Mouse (Mus musculus) large intestine, adult 2 months (tissue): Measurements from ENCODE around the gene Dao. TPM values are rescaled to one million over a fixed set of nuclear protein-coding genes. Genes with fewer than 3 reads are reported as not detected.

Experiments used
- DNase-seq: peaks from one replicate; pipeline ENCODE4 v3.0.0-alpha.2; 2012; ENCODE audit warnings: low read depth, low spot score
- WGBS: fragments of 180-500 bp; shearing (Covaris S2); methylation state at CpG from one replicate; pipeline ENCODE4 v1.1.7; 2018; 5-methylcytosine and 5-hydroxymethylcytosine counted together
- polyA plus RNA-seq: library from polyadenylated mRNA; depleted of rRNA; stranded (reverse); fragments of >200 nt; gene quantifications from 2 replicates; pipeline ENCODE4 v1.2.3, GENCODE M21; 2012; rRNA removed

Dao gene
- polyA plus RNA-seq: 4.1 and 12.5 TPM in 2 replicates

- no peak for DNase-seq
- 45% methylated on average over 5 of the region's 5 CpGs for WGBS
These were observed at the start of gene Dao for GRCm38 (mm10) chr5:114003542-114003941. Gene Dao (plus strand): TSS chr5:114003703.

GRCm38 (mm10) chr5:113954421-113954820 lies 49.1 kb upstream of the Dao start:
- 8% methylated on average over 7 of the region's 7 CpGs for WGBS
- DNase-seq: peak; percentile 59

- no peak for DNase-seq
- WGBS: 74% methylated on average over 5 of the region's 5 CpGs
These were observed 48.2 kb upstream of the Dao start for GRCm38 (mm10) chr5:113955281-113955680.

DNA sequence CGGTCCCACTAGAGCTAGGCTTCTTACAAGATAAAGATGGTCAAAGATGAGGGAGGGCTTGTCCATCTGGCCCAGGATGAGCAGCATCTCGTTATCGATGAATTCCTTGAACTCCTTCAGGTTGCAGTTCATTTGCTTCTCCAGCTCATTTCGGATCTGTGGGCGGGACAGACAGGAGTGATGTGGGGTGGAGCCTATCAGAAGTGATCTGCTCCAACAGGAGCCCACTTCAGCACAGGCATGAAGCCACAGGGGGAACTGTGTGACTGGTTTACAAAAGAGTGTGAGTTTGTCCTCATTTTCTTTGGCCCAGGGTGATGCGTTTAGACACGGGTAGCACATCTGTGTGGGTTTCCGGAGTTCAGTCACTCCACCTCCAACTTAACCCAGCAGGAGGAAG lies 47.8 kb upstream of the Dao start:
- WGBS: 85% methylated on average over 8 of the region's 8 CpGs
- DNase-seq: no peak

- DNase-seq: peak; percentile 60
- 5% methylated on average over 4 of the region's 4 CpGs for WGBS
These were observed 47.0 kb upstream of the Dao start for GRCm38 (mm10) chr5:113956510-113956909.

DNA sequence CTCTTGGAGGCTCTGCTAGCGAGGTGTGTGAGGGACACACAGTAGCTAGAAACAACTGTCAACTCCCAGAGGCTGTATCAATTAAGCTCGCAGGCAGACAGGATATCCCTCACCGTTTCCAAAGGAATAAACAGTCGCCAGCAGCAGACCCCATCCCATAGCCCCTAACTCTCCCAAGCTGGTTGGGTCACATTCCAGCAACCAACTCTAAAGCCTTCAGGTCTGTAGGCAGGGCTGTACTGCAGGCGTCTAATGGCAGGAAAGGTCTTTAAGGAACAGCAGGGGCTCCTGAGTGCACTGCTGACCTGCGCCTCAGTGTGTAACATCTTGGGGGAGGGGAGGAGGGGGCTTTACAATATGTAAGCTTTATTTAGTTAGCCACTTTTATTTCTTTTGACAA lies 44.5 kb upstream of the Dao start:
- DNase-seq: no peak
- 59% methylated on average over 6 of the region's 6 CpGs for WGBS

DNA sequence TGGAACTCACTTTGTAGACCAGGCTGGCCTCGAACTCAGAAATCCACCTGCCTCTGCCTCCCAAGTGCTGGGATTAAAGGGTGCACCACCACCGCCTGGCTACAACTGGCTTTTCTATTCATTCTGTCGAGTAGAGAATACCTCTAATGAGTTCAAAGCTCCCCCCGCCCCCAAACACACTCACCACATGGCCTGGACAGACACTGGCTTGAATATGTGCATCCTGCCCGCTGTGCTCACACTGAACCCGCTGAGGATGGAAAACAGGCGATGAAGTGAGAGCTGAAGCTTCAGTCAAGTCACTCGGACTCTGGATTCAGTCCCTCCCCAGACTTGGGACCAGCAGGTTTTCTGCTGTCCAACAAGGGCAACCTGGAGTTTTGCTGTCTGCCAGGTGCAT lies 43.1 kb upstream of the Dao start:
- 83% methylated on average over 8 of the region's 8 CpGs for WGBS
- DNase-seq: no peak

DNA sequence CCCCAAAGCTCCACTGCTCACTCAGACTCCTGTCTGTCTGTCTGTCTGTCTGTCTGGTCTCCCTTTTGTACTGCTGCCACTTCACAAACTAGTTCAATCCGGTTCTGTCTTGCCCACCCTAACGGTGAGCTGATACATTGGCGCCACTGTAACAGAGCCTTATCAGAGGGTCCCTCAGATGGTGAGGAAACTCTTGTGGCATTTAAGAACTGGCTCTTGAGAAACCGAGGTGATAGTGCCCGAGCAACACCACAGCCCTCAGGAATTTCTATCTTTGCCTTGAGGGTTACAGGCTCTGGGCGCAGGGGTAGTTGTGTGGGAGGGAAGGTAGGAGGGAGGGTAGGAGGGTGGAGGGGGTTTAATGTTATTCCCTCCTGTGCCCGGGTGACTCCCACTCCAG lies 41.7 kb upstream of the Dao start:
- 78% methylated on average over 7 of the region's 7 CpGs for WGBS
- DNase-seq: no peak

GRCm38 (mm10) chr5:113964972-113965371 lies 38.5 kb upstream of the Dao start:
- 77% methylated on average over 14 of the region's 14 CpGs for WGBS
- DNase-seq: no peak

DNA sequence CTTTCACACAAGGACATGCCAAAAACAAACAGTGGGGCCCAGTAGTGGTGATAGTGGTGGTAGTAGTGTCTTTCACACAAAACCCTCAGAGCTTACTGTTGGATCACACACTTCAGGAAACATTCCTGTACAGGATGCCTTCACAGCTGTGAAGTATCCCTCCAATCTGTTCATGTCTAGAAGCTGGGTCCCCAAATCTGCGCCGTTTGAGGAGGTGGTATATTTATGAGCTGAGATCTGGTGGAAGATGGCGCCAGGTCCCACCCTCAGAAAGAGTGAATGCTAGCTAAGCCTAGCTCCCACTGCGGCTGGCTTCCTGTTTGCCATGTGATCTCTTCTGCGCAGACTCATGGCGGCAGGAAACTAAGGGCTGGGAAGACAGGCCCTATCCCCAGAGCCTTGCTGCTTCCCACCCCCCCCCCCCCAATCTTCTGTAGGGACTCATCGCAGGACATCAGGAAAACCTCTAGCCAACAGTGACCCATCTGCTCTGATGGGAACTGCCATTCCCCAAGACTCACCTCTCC lies 37.8 kb upstream of the Dao start:
- no peak for DNase-seq
- WGBS: 93% methylated on average over 7 of the region's 7 CpGs

GRCm38 (mm10) chr5:113966452-113967150 lies 36.9 kb upstream of the Dao start:
- no peak for DNase-seq
- WGBS: 56% methylated on average over 13 of the region's 13 CpGs

GRCm38 (mm10) chr5:113968371-113968770 lies 35.1 kb upstream of the Dao start:
- WGBS: 79% methylated on average over 11 of the region's 11 CpGs
- DNase-seq: no peak

DNA sequence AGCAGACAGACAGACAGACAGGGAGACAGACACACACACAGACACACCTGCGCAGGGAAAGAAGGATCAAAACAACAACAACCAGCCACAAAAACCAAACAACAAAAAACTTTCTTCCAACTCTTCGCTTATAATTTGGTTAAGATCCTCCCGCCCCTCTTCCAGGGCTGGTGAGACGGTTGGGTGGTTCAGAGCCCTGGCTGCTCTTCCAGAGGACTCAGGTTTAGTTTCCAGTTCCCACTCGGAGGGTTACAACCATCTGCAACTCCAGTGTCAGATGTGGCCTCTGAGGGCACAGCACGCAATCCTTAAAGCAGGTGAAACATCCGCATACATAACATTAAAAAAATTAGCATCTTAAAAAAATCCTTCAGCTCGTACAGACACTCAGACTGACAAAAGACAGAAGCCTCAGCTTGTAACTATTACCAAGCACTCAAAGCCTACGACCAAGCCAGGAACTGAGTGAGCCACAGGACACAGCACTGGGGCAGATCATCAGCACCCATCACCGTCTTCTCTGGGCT lies 32.0 kb upstream of the Dao start:
- WGBS: 89% methylated on average over 10 of the region's 10 CpGs
- DNase-seq: no peak

DNA sequence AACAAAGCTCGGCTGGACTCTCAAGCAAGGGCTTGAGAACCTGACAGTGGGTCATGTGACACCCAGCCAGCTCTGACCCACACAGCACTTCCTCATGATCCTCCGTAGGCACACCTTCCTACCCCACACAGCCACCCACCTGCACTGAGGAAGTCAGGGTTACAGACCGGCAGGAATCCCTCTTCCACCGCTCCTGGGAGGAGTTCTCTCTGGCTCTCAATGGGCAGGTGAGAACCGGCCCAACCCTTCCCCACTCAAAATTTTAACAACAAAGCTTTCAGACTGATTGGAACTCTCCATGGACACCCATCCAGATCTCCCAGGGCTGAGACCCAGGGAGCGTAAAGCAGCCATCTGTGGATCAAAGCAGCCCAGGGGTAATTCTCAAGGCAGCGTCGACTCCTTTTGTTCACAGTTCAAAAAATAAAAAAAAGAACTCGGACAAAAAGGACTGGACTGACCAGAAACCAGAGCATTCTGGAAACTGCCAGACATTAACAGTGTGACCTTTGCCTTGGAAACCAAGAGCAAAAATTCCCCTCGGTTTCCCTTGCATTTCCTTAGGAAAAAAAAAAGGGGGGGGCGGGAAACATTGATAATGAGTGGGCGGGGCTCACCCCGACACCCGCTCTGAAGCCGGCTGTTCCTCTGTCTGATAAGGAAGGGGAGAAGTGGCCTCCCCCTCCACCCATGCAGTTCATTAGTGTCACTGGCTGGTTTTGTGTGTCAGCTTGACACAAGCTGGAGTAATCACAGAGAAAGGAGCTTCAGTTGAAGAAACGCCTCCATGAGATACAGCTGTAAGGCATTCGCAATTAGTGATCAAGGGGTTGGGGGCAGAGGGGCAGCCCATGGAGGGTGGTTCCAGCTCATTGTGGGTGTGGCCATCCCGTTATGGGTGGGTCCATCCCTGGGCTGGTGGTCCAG lies 30.7 kb upstream of the Dao start:
- no peak for DNase-seq
- WGBS: 19% methylated on average over 18 of the region's 18 CpGs

DNA sequence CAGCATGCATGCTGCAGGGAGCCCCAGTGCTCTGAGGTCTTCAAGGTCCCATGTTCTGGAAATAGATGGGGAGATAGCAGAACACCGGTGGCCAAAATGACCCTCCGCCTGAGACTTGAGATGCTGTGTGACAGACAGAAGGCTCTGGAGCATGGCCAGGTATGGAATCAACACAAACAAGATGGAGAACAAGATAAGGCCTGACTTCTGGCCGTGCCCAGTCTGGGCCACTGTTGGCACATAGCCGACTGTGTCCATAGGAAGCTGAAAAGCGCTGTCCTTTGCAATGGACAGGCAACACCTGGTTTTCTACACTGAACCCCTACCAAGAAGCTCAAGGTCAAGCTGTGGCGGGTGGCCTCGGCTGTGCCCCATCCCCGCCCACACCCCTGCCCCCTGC lies 29.7 kb upstream of the Dao start:
- DNase-seq: no peak
- 72% methylated on average over 8 of the region's 8 CpGs for WGBS

DNA sequence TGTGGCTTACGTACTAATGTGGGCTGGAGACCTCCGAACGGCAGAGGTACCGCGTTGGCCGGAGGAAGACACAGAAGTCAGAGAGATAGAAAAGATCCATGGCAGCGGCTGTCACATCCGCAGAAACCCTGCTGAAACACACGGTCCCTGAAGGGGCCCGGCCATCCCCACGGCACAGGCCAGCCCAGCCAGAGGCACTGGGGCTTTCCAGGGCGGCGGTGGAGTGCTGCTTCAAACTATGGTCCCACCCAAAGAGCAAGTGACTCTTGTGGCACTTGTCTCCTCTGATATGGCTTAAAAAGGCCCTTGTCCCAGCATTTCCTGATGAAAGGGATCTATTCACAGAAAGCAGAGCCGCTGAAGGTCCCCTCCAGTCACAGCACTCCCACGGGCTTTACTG lies 28.9 kb upstream of the Dao start:
- 79% methylated on average over 15 of the region's 15 CpGs for WGBS
- no peak for DNase-seq

DNA sequence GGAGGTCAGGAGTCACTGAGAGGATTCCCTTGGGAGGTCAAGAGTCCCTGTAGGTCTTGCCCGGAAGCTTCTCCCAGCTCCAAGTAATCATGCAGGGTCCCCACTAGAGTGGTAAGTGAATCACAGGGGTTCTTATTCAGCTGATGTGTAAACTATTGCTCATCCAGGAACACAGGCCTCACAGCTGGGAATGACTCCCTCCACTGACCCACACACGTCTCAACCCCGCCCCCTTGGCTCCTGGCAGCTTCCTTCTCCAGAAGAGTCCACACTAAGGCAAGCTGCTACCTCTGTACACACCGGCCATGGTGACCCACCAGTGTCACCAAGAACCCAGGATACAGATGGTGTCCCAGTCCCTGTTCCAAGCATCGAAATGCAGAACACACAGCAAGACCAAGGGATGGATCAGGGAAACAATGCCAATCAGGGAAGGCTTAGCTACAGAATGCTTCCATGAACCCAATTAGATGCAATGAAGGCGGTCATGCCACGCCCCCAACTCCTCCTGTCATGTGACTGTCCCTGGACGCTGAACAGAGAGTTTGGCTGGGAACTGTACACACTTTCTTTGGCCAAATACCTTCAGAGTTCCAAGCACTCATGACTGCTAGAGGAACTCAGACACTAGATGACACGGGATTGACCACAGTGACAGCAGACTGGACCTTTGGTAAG lies 27.8 kb upstream of the Dao start:
- WGBS: 31% methylated on average over 9 of the region's 9 CpGs
- DNase-seq: no peak

DNA sequence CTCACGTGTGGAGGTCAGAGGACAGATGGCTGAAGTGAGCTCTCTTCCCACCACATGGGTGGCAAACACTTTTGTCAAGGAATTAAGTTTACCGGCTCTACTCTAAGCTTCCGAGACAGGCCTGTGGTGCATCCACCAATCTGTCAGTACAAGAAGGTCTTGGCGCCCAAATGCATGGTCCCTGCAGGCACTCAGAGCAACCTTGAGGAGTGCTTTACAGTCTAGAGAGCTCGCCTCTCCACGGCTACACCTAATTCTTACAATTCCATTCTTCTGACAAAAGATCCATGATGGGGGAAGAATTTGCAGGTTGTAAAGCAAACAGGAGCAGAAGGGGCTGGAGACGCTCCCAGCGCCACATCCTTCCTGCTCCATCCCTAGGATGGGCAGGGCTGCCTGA lies 26.9 kb upstream of the Dao start:
- WGBS: 85% methylated on average over 8 of the region's 8 CpGs
- DNase-seq: no peak

DNA sequence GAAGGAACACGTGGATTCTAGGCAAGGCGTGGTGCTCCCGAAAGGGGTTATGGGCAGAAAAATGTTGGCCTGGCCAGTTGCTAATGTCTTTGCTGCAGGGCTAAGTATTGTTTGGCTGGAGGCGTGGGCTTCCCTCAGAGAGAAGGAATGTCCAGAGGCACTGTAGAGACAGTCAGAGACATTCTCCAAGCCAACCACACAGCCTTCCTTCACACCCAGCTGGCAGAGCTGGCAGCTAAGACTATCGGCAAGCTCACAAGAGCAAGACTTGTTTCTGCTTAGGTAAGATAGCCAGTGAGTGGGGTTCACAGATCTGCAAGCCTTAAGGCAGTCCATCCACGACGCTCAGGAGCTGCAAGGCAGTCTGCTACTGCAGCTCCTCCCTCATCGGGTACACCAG lies 26.2 kb upstream of the Dao start:
- DNase-seq: no peak
- WGBS: 71% methylated on average over 8 of the region's 8 CpGs

- WGBS: 42% methylated on average over 1 of the region's 1 CpGs
- DNase-seq: no peak
These were observed 23.0 kb upstream of the Dao start for GRCm38 (mm10) chr5:113980511-113980910.
